Mouse (Mus musculus): ENCODE measurements at regions not wholly inside any gene's neighbourhood (a gene's known extent, or its start where the extent isn't known, plus 50 kb on each side); places are given as distances from the start of the nearest gene placed in this dataset.
A peak's percentile ranks its signal among the peaks of the same experiment; 100 is the strongest.
"Not testable (repeated sequence)": the region's sequence is repeated elsewhere in the genome, so short reads cannot be mapped to it uniquely, and the experiment has no call there.

GRCm38 (mm10) chr2:149203896-149204295 lies 186.9 kb upstream of the Gm10750 start:
- no peak for DNase-seq (ENCODE audit: low read depth, low spot score)

GRCm38 (mm10) chr2:149195736-149196135 lies 178.7 kb upstream of the Gm10750 start:
- no peak for DNase-seq (ENCODE audit: low read depth, low spot score)

- peak; percentile 7 for DNase-seq (ENCODE audit: low read depth, low spot score)
These were observed 141.4 kb upstream of the Gm10750 start for GRCm38 (mm10) chr2:149158434-149158833.

GRCm38 (mm10) chr2:149109551-149109950 lies 92.5 kb upstream of the Gm10750 start:
- DNase-seq (ENCODE audit: low read depth, low spot score), result not testable (repeated sequence)

GRCm38 (mm10) chr2:149092146-149092545 lies 75.1 kb upstream of the Gm10750 start:
- DNase-seq (ENCODE audit: low read depth, low spot score), result no peak

Data from WW6 (cell line).